Mouse (Mus musculus): ENCODE results near the gene Stk11ip. TPM values are rescaled to one million over a fixed set of nuclear protein-coding genes. Genes with fewer than 3 reads are reported as not detected.

Gene Stk11ip
- total and polyA plus RNA-seq, 3 experiments = 7.3 to 19.8 (median 7.7) TPM

GRCm38 (mm10) chr1:75561221-75561897 lies 40.0 kb downstream of the Stk11ip start:
- DNase-seq = peak in 1 of 2 experiments; percentile 19
- TF ChIP-seq CTCF (IDR thresholded peaks at IDR 0.05) = no peak
- peak; percentile 38; the same call in 1 of the 2 replicates for TF ChIP-seq POLR2A (IDR thresholded peaks at IDR 0.05; ENCODE audit: insufficient read depth, low read depth, low read length)
- TF ChIP-seq EP300 (IDR thresholded peaks at IDR 0.05; ENCODE audit: insufficient read depth, low read depth, low read length) = 0 out of 2 replicates have a peak, but pooled peaks have one; percentile 22
- Histone ChIP-seq H3K36me3 (ENCODE audit: control insufficient read depth, insufficient read depth, low read length) (no peaks in the 10 kb centered on the region), H3K4me1 (ENCODE audit: control insufficient read depth, insufficient read depth, low read length) (peaks cover 6% of the 10 kb centered on the region), H3K9ac (ENCODE audit: low read depth, low read length) (no peak overlapping the region), H3K27ac (peak overlapping the region; percentile 11), H3K27me3 (ENCODE audit: control insufficient read depth, insufficient read depth, low read length) (no peaks in the 10 kb centered on the region), H3K4me3 (no peak overlapping the region), H3K79me2 (replicated peaks; ENCODE audit: control insufficient read depth, insufficient read depth, low read length) (no peaks in the 10 kb centered on the region)
- intact Hi-C loops (cut with DNase I) = loop anchor here (5.0 kb wide), 1 partner anchor 36 kb away; no protein-coding TSS in a partner anchor
- WGBS = 39% methylated on average over 4 of the region's 4 CpGs

GRCm38 (mm10) chr1:75561898-75562238 lies 40.5 kb downstream of the Stk11ip start:
- Histone ChIP-seq H3K4me1 (ENCODE audit: control insufficient read depth, insufficient read depth, low read length) (peaks cover 6% of the 10 kb centered on the region), H3K4me3 (no peak overlapping the region), H3K36me3 (ENCODE audit: control insufficient read depth, insufficient read depth, low read length) (no peaks in the 10 kb centered on the region), H3K27me3 (ENCODE audit: control insufficient read depth, insufficient read depth, low read length) (no peaks in the 10 kb centered on the region), H3K27ac (no peak overlapping the region), H3K79me2 (replicated peaks; ENCODE audit: control insufficient read depth, insufficient read depth, low read length) (no peaks in the 10 kb centered on the region), H3K9ac (ENCODE audit: low read depth, low read length) (no peak overlapping the region)
- no peak for DNase-seq
- no peak for TF ChIP-seq EP300 (IDR thresholded peaks at IDR 0.05; ENCODE audit: insufficient read depth, low read depth, low read length)
- peak; percentile 10; the same call in 1 of the 2 replicates for TF ChIP-seq POLR2A (IDR thresholded peaks at IDR 0.05; ENCODE audit: insufficient read depth, low read depth, low read length)
- WGBS = 32% methylated on average over 1 of the region's 1 CpGs
- intact Hi-C loops (cut with DNase I) = loop anchor here (5.0 kb wide), 1 partner anchor 35 kb away; no protein-coding TSS in a partner anchor

DNA sequence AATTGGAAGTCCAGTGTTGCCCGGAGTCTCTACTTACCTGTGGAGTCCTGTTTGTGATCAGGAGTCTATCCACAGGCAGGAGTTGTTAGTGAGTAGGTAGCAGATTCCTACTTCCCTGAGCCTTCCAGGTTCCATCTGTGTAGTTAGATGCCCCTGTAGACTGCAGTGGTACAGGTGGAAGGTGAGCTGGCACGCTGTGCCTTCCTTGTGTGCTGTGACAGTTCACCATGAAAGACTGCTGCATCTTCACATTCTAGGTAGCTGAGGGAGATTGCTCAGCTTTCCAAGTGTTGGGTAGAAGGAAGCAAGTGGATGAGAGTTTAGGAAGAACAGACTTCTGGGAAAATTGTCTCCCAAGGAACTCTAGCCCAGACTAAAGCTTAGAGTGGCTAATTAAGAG lies 42.8 kb downstream of the Stk11ip start:
- no peak overlapping the region for H3K27ac ChIP-seq
- peaks cover 6% of the 10 kb centered on the region for H3K4me1 ChIP-seq (ENCODE audit: control insufficient read depth, insufficient read depth, low read length)
- H3K27me3 ChIP-seq (ENCODE audit: control insufficient read depth, insufficient read depth, low read length) = no peaks in the 10 kb centered on the region
- no peak for TF ChIP-seq EP300 (IDR thresholded peaks at IDR 0.05; ENCODE audit: insufficient read depth, low read depth, low read length)
- TF ChIP-seq POLR2A (IDR thresholded peaks at IDR 0.05; ENCODE audit: insufficient read depth, low read depth, low read length) = peak; percentile 14; the same call in 1 of the 2 replicates
- no peak for TF ChIP-seq CTCF (IDR thresholded peaks at IDR 0.05)
- no peak overlapping the region for H3K4me3 ChIP-seq
- no peaks in the 10 kb centered on the region for H3K79me2 ChIP-seq (replicated peaks; ENCODE audit: control insufficient read depth, insufficient read depth, low read length)
- intact Hi-C loops (cut with DNase I) = loop anchor here (5.0 kb wide), 1 partner anchor 33 kb away; no protein-coding TSS in a partner anchor
- H3K9ac ChIP-seq (ENCODE audit: low read depth, low read length) = no peak overlapping the region
- WGBS = 85% methylated on average over 2 of the region's 2 CpGs
- H3K36me3 ChIP-seq (ENCODE audit: control insufficient read depth, insufficient read depth, low read length) = no peaks in the 10 kb centered on the region
- DNase-seq = no peak

GRCm38 (mm10) chr1:75564916-75565315 lies 43.6 kb downstream of the Stk11ip start:
- H3K36me3 ChIP-seq (ENCODE audit: control insufficient read depth, insufficient read depth, low read length) = no peaks in the 10 kb centered on the region
- no peak for DNase-seq
- 54% methylated on average over 5 of the region's 5 CpGs for WGBS
- H3K27ac ChIP-seq = no peak overlapping the region
- no peaks in the 10 kb centered on the region for H3K27me3 ChIP-seq (ENCODE audit: control insufficient read depth, insufficient read depth, low read length)
- H3K4me1 ChIP-seq (ENCODE audit: control insufficient read depth, insufficient read depth, low read length) = peaks cover 5% of the 10 kb centered on the region
- H3K79me2 ChIP-seq (replicated peaks; ENCODE audit: control insufficient read depth, insufficient read depth, low read length) = no peaks in the 10 kb centered on the region
- intact Hi-C loops (cut with DNase I) = loop anchor here (5.0 kb wide), 1 partner anchor 32 kb away; no protein-coding TSS in a partner anchor
- TF ChIP-seq CTCF (IDR thresholded peaks at IDR 0.05) (no peak), POLR2A (IDR thresholded peaks at IDR 0.05; ENCODE audit: insufficient read depth, low read depth, low read length) (no peak), EP300 (IDR thresholded peaks at IDR 0.05; ENCODE audit: insufficient read depth, low read depth, low read length) (no peak)
- H3K9ac ChIP-seq (ENCODE audit: low read depth, low read length) = no peak overlapping the region
- H3K4me3 ChIP-seq = no peak overlapping the region

DNA sequence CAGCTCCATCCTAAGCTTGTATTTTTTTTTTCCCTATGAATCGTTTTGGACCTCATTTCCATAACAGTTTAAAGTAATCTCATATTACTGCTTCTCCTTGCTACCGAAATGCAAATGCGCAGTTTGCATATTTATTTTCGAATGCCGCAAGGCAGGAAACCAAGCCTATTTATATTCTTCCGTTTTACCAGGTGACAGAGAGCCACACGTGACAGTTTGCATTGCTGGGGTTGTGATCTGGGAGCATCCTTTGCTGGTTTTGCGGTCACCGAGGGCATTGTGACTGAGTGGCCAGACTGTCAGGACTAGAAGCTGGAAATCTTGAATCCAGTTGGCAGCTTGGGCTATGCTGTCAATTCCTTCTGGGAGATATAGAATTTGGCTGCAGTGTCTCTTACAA lies 44.3 kb downstream of the Stk11ip start:
- peak in 1 of 2 experiments; percentile 47 for DNase-seq
- intact Hi-C loops (cut with DNase I) = no loop called here
- no peak overlapping the region for H3K9ac ChIP-seq (ENCODE audit: low read depth, low read length)
- H3K4me1 ChIP-seq (ENCODE audit: control insufficient read depth, insufficient read depth, low read length) = peaks cover 5% of the 10 kb centered on the region
- H3K27me3 ChIP-seq (ENCODE audit: control insufficient read depth, insufficient read depth, low read length) = no peaks in the 10 kb centered on the region
- no peaks in the 10 kb centered on the region for H3K79me2 ChIP-seq (replicated peaks; ENCODE audit: control insufficient read depth, insufficient read depth, low read length)
- no peaks in the 10 kb centered on the region for H3K36me3 ChIP-seq (ENCODE audit: control insufficient read depth, insufficient read depth, low read length)
- TF ChIP-seq POLR2A (IDR thresholded peaks at IDR 0.05; ENCODE audit: insufficient read depth, low read depth, low read length) (no peak), CTCF (IDR thresholded peaks at IDR 0.05) (no peak), EP300 (IDR thresholded peaks at IDR 0.05; ENCODE audit: insufficient read depth, low read depth, low read length) (no peak)
- H3K27ac ChIP-seq = peak overlapping the region; percentile 24
- H3K4me3 ChIP-seq = no peak overlapping the region
- WGBS = 29% methylated on average over 9 of the region's 9 CpGs

DNA sequence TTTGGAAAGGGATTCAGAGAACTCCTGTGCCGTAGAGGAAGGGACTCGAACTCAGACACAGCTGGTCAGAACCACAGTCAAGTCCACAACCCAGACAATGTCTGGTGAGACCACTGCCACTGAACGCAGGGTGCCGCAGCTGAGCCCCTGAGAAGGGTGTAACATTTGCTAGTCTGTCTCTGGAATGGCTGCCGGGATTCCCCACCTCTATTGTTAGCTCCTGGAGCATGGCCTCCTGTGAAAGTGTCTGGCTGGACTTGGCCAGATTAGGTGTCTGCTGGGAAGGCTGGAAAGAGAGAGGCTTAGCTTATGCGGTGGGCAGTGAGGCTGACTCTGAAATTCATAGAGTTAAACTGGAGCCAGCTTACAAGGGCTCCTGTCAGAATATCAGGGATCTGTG lies 49.1 kb downstream of the Stk11ip start:
- DNase-seq = peak in 1 of 2 experiments; percentile 46
- H3K9ac ChIP-seq (ENCODE audit: low read depth, low read length) = no peak overlapping the region
- WGBS = 46% methylated on average over 6 of the region's 6 CpGs
- no peaks in the 10 kb centered on the region for H3K79me2 ChIP-seq (replicated peaks; ENCODE audit: control insufficient read depth, insufficient read depth, low read length)
- peak overlapping the region; percentile 52 for H3K27ac ChIP-seq
- no peaks in the 10 kb centered on the region for H3K27me3 ChIP-seq (ENCODE audit: control insufficient read depth, insufficient read depth, low read length)
- H3K4me3 ChIP-seq = no peak overlapping the region
- no peaks in the 10 kb centered on the region for H3K36me3 ChIP-seq (ENCODE audit: control insufficient read depth, insufficient read depth, low read length)
- no peaks in the 10 kb centered on the region; the same call in 1 of the 2 replicates for H3K4me1 ChIP-seq (ENCODE audit: control insufficient read depth, insufficient read depth, low read length)
- intact Hi-C loops (cut with DNase I) = no loop called here
- TF ChIP-seq EP300 (IDR thresholded peaks at IDR 0.05; ENCODE audit: insufficient read depth, low read depth, low read length) (no peak), CTCF (IDR thresholded peaks at IDR 0.05) (peak; percentile 27), POLR2A (IDR thresholded peaks at IDR 0.05; ENCODE audit: insufficient read depth, low read depth, low read length) (no peak)
